Mouse (Mus musculus) limb, embryonic 14.5 days (tissue): Measurements from ENCODE around the gene Pde3b. TPM values are rescaled to one million over a fixed set of nuclear protein-coding genes. Genes with fewer than 3 reads are reported as not detected.
"Not testable (repeated sequence)": the region's sequence is repeated elsewhere in the genome, so short reads cannot be mapped to it uniquely, and the experiment has no call there.

Experiments used
- ATAC-seq: fragments of 200-750 bp; cut with Nextera tagmentation; 2 replicates; pipeline ENCODE4 v1.8.0; 2017; ENCODE audit warnings: low read depth, moderate number of reproducible peaks, moderate TSS enrichment; ENCODE audit not compliant: low FRiP score
- DNase-seq: peaks from one replicate; pipeline ENCODE4 v3.0.0-alpha.2; 2015; ENCODE audit warnings: low spot score
- H3K27ac ChIP-seq: fragments of 300-500 bp; sonication (generic); replicated peaks from 2 replicates; pipeline ENCODE4 v1.5.1; 2014; ENCODE audit warnings: low read depth, mild to moderate bottlenecking, low read length, moderate library complexity, mixed read lengths
- H3K27me3 ChIP-seq: fragments of 300-500 bp; sonication (generic); 2 replicates; pipeline ENCODE4 v1.6.1; 2014; ENCODE audit warnings: low read length, mixed read lengths; ENCODE audit not compliant: control insufficient read depth, insufficient read depth
- H3K36me3 ChIP-seq: fragments of 300-500 bp; sonication (generic); 2 replicates; pipeline ENCODE4 v1.6.1; 2014; ENCODE audit warnings: mild to moderate bottlenecking, low read length, moderate library complexity, mixed read lengths; ENCODE audit not compliant: control insufficient read depth, insufficient read depth
- H3K4me1 ChIP-seq: fragments of 300-500 bp; sonication (generic); 2 replicates; pipeline ENCODE4 v1.6.1; 2014; ENCODE audit warnings: antibody characterized with exemption, low read length, mixed read lengths; ENCODE audit not compliant: control insufficient read depth, insufficient read depth
- H3K4me2 ChIP-seq: fragments of 300-500 bp; sonication (generic); replicated peaks from 2 replicates; pipeline ENCODE4 v1.6.1; 2014; ENCODE audit warnings: low read depth, mild to moderate bottlenecking, low read length, moderate library complexity; ENCODE audit not compliant: severe bottlenecking
- H3K4me3 ChIP-seq: fragments of 300-500 bp; sonication (generic); replicated peaks from 2 replicates; pipeline ENCODE4 v1.5.1; 2014; ENCODE audit warnings: low read length
- H3K9ac ChIP-seq: fragments of 300-500 bp; sonication (generic); 2 replicates; pipeline ENCODE4 v1.6.1; 2014; ENCODE audit warnings: mild to moderate bottlenecking, low read depth, low read length, moderate library complexity; ENCODE audit not compliant: severe bottlenecking
- H3K9me3 ChIP-seq: fragments of 300-500 bp; sonication (generic); 2 replicates; pipeline ENCODE4 v1.6.1; 2016; ENCODE audit warnings: low read length; ENCODE audit not compliant: control insufficient read depth
- POLR2A ChIP-seq: fragments of 200-500 bp; IDR thresholded peaks from 2 replicates; pipeline ENCODE4 v1.8.0; 2012; ENCODE audit warnings: inconsistent platforms, mild to moderate bottlenecking, moderate library complexity, borderline replicate concordance; ENCODE audit not compliant: insufficient read depth, insufficient read length; ENCODE audit errors: extremely low read depth
- WGBS: fragments of 180-500 bp; shearing (Covaris S2); extraction: QIAGEN DNeasy Blood & Tissue Kit; methylation state at CpG from one replicate; pipeline ENCODE4 v1.1.7; 2014; 5-methylcytosine and 5-hydroxymethylcytosine counted together
- polyA plus RNA-seq, 2 experiments: library from polyadenylated mRNA; depleted of rRNA in 1 of 2; stranded (reverse) in 1 of 2; unstranded in 1 of 2; fragments of >200 nt; fragmentation: Nextera tagmentation in 1 of 2; extraction: Ambion mirVana in 1 of 2; gene quantifications; 2 replicates each; pipeline versions ENCODE4 v1.2.1 to v1.2.3; 2012 to 2014

Pde3b gene
- polyA plus RNA-seq (2012; rRNA removed) (8.1 and 8.2 TPM in 2 replicates), polyA plus RNA-seq (2014; fragmentation: Nextera tagmentation; extraction: Ambion mirVana) (7.4 and 8.9 TPM in 2 replicates)

DNA sequence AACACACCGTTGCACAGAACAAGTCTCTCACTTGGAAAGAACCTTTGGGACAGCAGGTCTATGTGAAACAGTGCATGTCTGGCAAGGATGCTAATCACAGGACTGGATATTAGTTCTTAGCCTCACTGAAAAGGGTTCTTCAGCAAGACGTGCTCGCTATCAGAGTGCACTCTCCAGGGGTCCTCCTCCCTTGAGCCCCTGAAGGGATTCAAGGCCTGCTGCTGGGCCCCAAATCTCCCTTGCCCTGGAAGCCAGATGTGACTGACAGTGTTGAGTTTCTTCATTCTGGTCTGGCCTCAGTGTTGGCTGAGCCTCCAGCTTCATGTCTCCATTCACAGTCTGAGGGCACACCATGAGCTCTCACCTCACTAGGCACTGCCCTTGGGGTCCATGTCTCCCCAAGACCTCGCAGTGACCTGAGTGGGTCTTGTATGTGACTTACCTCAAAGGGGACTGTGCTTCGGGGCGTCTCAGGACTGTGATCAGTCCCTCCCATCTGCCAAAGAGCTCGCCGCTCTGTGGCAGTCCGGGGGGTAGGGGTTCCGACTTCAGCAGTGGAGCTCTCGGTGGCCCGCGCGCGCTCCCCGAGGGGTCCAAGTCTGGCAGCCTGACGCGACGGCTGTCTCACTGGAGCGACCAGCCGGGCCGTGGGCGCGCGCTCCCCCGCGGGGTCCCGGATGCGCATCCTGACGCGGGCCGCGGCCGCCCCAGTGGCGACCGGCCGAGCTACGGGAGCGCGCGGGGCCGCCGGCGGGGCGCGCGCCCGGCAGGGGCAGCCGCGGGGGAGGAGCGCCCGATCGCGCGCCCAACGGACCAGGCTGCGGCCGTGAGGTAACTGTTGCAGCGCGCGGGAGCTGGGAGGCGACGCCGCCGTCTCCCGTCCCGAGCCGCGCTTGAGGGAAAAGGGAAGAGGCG lies at the start of gene Pde3b:
Gene Pde3b, plus strand, starts transcription at position 861 of the 915 bp plus-strand sequence.
- peak; percentile 83 for ATAC-seq
- no peaks in the 10 kb centered on the region for H3K36me3 ChIP-seq
- WGBS: 3% methylated on average over 32 of the region's 70 CpGs

DNA sequence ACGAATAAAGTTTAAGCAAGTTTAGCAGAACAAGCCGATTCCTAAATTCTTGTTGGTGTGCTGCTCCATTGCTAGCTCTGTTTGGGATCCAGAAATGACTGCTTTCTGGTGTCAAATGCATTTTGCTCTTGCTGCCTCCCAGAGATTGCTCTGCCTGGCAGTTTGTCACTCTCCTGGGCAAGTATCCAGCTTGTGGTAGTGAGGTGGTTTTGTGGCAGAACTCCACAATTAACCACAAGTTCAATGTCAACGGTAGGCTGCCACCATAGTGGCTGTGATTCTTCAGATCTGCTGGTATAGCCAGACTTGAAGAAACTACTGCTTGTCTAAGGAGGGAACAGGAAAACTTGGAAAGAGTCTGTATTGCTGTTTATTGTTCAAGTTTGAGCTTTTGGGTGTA lies 13.0 kb upstream of the Pde3b start:
- Histone ChIP-seq H3K36me3 (no peaks in the 10 kb centered on the region), H3K9ac (no peak overlapping the region), H3K4me1 (no peaks in the 10 kb centered on the region), H3K9me3 (no peaks in the 10 kb centered on the region), H3K4me2 (no peak overlapping the region), H3K27ac (no peak overlapping the region), H3K27me3 (no peaks in the 10 kb centered on the region), H3K4me3 (no peak overlapping the region)
- DNase-seq (no peak), ATAC-seq (no peak)
- 86% methylated on average over 3 of the region's 3 CpGs for WGBS
- no peak for TF ChIP-seq POLR2A

More for the DNA sequence above, at the start of gene Pde3b:
- 0 out of 2 replicates have a peak, but pooled peaks have one; percentile 51 for TF ChIP-seq POLR2A
- Histone ChIP-seq H3K27ac (peak within 1 kb of the TSS; percentile 85), H3K27me3 (no peaks in the 10 kb centered on the region), H3K4me2 (peak within 1 kb of the TSS; percentile 92), H3K9ac (peak within 1 kb of the TSS; percentile 93), H3K4me1 (peaks cover 7% of the 10 kb centered on the region), H3K9me3 (no peaks in the 10 kb centered on the region), H3K4me3 (peak within 1 kb of the TSS; percentile 83)
- DNase-seq: peak; percentile 73

GRCm38 (mm10) chr7:114415336-114416020 lies 397 bp downstream of the Pde3b start:
- peak; percentile 80 for ATAC-seq
- H3K4me3 ChIP-seq: peak overlapping the region; percentile 83
- H3K27me3 ChIP-seq: no peaks in the 10 kb centered on the region
- WGBS: 0% methylated on average over 24 of the region's 103 CpGs
- peak; percentile 43; the same call in 1 of the 2 replicates for TF ChIP-seq POLR2A
- DNase-seq: peak; percentile 30
- peak overlapping the region; percentile 85 for H3K27ac ChIP-seq
- H3K9me3 ChIP-seq: no peaks in the 10 kb centered on the region
- peaks cover 7% of the 10 kb centered on the region for H3K4me1 ChIP-seq
- peak overlapping the region; percentile 93 for H3K9ac ChIP-seq
- no peaks in the 10 kb centered on the region for H3K36me3 ChIP-seq
- peak overlapping the region; percentile 92 for H3K4me2 ChIP-seq

GRCm38 (mm10) chr7:114416021-114416845 lies 1.2 kb downstream of the Pde3b start:
- H3K36me3 ChIP-seq: no peaks in the 10 kb centered on the region
- peaks cover 7% of the 10 kb centered on the region for H3K4me1 ChIP-seq
- H3K4me3 ChIP-seq: peak overlapping the region; percentile 83
- H3K9me3 ChIP-seq: no peaks in the 10 kb centered on the region
- no peaks in the 10 kb centered on the region for H3K27me3 ChIP-seq
- WGBS: under 1% methylated on average over 55 of the region's 66 CpGs
- peak overlapping the region; percentile 93 for H3K9ac ChIP-seq
- TF ChIP-seq POLR2A: no peak
- peak; percentile 24 for ATAC-seq
- H3K4me2 ChIP-seq: peak overlapping the region; percentile 92
- H3K27ac ChIP-seq: peak overlapping the region; percentile 85
- DNase-seq: peak; percentile 4

GRCm38 (mm10) chr7:114419331-114419730 lies 4.2 kb downstream of the Pde3b start:
- H3K9ac ChIP-seq, H3K9me3 ChIP-seq, DNase-seq, H3K4me1 ChIP-seq, H3K4me3 ChIP-seq, H3K27ac ChIP-seq, H3K4me2 ChIP-seq, H3K36me3 ChIP-seq, ATAC-seq, H3K27me3 ChIP-seq: not testable (repeated sequence)
- 63% methylated on average over 3 of the region's 3 CpGs for WGBS
